Mouse (Mus musculus): ENCODE measurements around the gene Lztfl1.
"Not testable (repeated sequence)": the region's sequence is repeated elsewhere in the genome, so short reads cannot be mapped to it uniquely, and the experiment has no call there.

Gene Lztfl1

GRCm38 (mm10) chr9:123683704-123684103 is 33.8 kb downstream of the Lztfl1 start:
- in situ Hi-C loops (cut with MboI): no loop called here

- in situ Hi-C loops (cut with MboI): no loop called here
Observed at GRCm38 (mm10) chr9:123679198-123679597, 38.3 kb downstream of the Lztfl1 start.

- in situ Hi-C loops (cut with MboI): no loop called here
Observed at GRCm38 (mm10) chr9:123678327-123679105, 39.0 kb downstream of the Lztfl1 start, which contains the start of the genes Ccr9 and Slc6a20a. TSS of gene Ccr9 (plus strand) at chr9:123678439. TSS of gene Slc6a20a (minus strand) at chr9:123678885.

GRCm38 (mm10) chr9:123665645-123666044 is 51.9 kb downstream of the Lztfl1 start:
- in situ Hi-C loops (cut with MboI): no loop called here

- in situ Hi-C loops (cut with MboI): not testable (repeated sequence)
Observed at GRCm38 (mm10) chr9:123659986-123660676, 57.4 kb downstream of the Lztfl1 start.

GRCm38 (mm10) chr9:123658981-123659380 is 58.5 kb downstream of the Lztfl1 start:
- in situ Hi-C loops (cut with MboI): no loop called here

GRCm38 (mm10) chr9:123657457-123657856 is 60.0 kb downstream of the Lztfl1 start:
- in situ Hi-C loops (cut with MboI): no loop called here

- in situ Hi-C loops (cut with MboI): no loop called here
Observed at GRCm38 (mm10) chr9:123651369-123651768, 66.1 kb downstream of the Lztfl1 start.

GRCm38 (mm10) chr9:123649785-123650511 is 67.5 kb downstream of the Lztfl1 start:
- in situ Hi-C loops (cut with MboI): no loop called here

All from mature B cell (primary cell).